Mouse (Mus musculus) urinary bladder, postnatal 4 days (tissue): ENCODE data around the gene Gjb6.

Experiments
- DNase-seq, 2 experiments: peaks; one replicate each; pipeline ENCODE4 v3.0.0; 2021 to 2022; ENCODE audit warnings: low spot score in 2 of 2

Gjb6 gene

GRCm38 (mm10) chr14:57089107-57089506, 44.3 kb downstream of the Gjb6 start:
- peak in 1 of 2 experiments; percentile 49 for DNase-seq

GRCm38 (mm10) chr14:57084180-57084668, 49.2 kb downstream of the Gjb6 start:
- no peak for DNase-seq

- no peak for DNase-seq
Observed at GRCm38 (mm10) chr14:57082863-57083262, 50.5 kb downstream of the Gjb6 start.

- no peak for DNase-seq
Observed at GRCm38 (mm10) chr14:57075537-57075936, 57.9 kb downstream of the Gjb6 start.
